Mouse (Mus musculus) midbrain, embryonic 16.5 days (tissue): ENCODE data around the gene 9530053A07Rik. TPM values are rescaled to one million over a fixed set of nuclear protein-coding genes. Genes with fewer than 3 reads are reported as not detected.

Source experiments
- ATAC-seq: fragments of 200-750 bp; cut with Nextera tagmentation; 2 replicates; pipeline ENCODE4 v1.8.0; 2017; ENCODE audit warnings: moderate TSS enrichment
- H3K27ac ChIP-seq: fragments of 300-500 bp; sonication (generic); 2 replicates; pipeline ENCODE4 v1.5.1; 2014; ENCODE audit warnings: mild to moderate bottlenecking, low read length, mixed read lengths
- H3K27me3 ChIP-seq: fragments of 300-500 bp; sonication (generic); 2 replicates; pipeline ENCODE4 v1.6.1; 2014; ENCODE audit warnings: low read depth, low read length, mixed read lengths; ENCODE audit not compliant: control insufficient read depth, insufficient read depth
- H3K36me3 ChIP-seq: fragments of 300-500 bp; sonication (generic); 2 replicates; pipeline ENCODE4 v1.6.1; 2014; ENCODE audit warnings: mild to moderate bottlenecking, low read length, moderate library complexity, mixed read lengths; ENCODE audit not compliant: control insufficient read depth, insufficient read depth
- H3K4me1 ChIP-seq: fragments of 300-500 bp; sonication (generic); 2 replicates; pipeline ENCODE4 v1.6.1; 2014; ENCODE audit warnings: mild to moderate bottlenecking, low read length, mixed read lengths; ENCODE audit not compliant: control insufficient read depth, insufficient read depth
- H3K4me2 ChIP-seq: fragments of 300-500 bp; sonication (generic); 2 replicates; pipeline ENCODE4 v1.6.1; 2014; ENCODE audit warnings: mild to moderate bottlenecking, low read length, mixed read lengths
- H3K4me3 ChIP-seq: fragments of 300-500 bp; sonication (generic); 2 replicates; pipeline ENCODE4 v1.5.1; 2014; ENCODE audit warnings: low read depth, mild to moderate bottlenecking, low read length, moderate library complexity, mixed read lengths
- H3K9ac ChIP-seq: fragments of 300-500 bp; sonication (generic); 2 replicates; pipeline ENCODE4 v1.6.1; 2014; ENCODE audit warnings: low read depth, low read length, mixed read lengths
- H3K9me3 ChIP-seq: fragments of 300-500 bp; sonication (generic); replicated peaks from 2 replicates; pipeline ENCODE4 v1.6.1; 2014; ENCODE audit warnings: mild to moderate bottlenecking, low read length, mixed read lengths; ENCODE audit not compliant: control insufficient read depth, poor library complexity, severe bottlenecking
- WGBS: fragments of 180-500 bp; shearing (Covaris S2); extraction: QIAGEN DNeasy Blood & Tissue Kit; methylation state at CpG from one replicate; pipeline ENCODE4 v1.1.7; 2014; 5-methylcytosine and 5-hydroxymethylcytosine counted together
- polyA plus RNA-seq: library from polyadenylated mRNA; unstranded; fragments of >200 nt; fragmentation: Nextera tagmentation; extraction: Ambion mirVana; gene quantifications from 2 replicates; pipeline ENCODE4 v1.2.1, GENCODE M21; 2015

Gene 9530053A07Rik
- polyA plus RNA-seq, 1 experiment from 2014 or later: 0.03 TPM

DNA sequence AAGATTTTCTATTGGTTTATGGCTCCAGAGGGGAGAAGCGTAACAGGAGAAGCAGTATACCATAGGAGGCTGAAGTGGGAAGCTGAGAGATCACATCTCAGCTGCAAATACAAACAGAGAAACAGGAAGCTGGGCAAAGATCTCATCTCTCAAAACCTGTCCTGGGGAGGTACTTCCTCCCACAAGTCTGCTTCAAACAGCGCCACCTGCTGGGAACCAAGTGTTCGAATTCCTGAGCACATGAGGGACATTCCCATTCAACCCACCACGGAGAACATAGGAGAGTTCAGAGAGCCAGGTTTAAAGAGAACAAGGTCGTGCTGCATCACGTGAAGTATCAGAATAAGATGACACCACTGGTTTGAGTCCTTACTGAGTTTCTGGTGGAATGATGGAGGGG is 36.1 kb downstream of the 9530053A07Rik start:
- H3K9me3 ChIP-seq: no peaks in the 10 kb centered on the region
- no peak overlapping the region for H3K27ac ChIP-seq
- no peak overlapping the region for H3K4me3 ChIP-seq
- no peaks in the 10 kb centered on the region for H3K36me3 ChIP-seq
- ATAC-seq: no peak
- peaks cover 12% of the 10 kb centered on the region for H3K4me1 ChIP-seq
- H3K27me3 ChIP-seq: no peaks in the 10 kb centered on the region
- H3K9ac ChIP-seq: no peak overlapping the region
- no peak overlapping the region for H3K4me2 ChIP-seq
- WGBS: 88% methylated on average over 6 of the region's 6 CpGs

- 10% methylated on average over 9 of the region's 9 CpGs for WGBS
- H3K4me3 ChIP-seq: peak overlapping the region; percentile 93
- H3K9me3 ChIP-seq: no peaks in the 10 kb centered on the region
- H3K4me1 ChIP-seq: peaks cover 26% of the 10 kb centered on the region
- peak overlapping the region; percentile 73 for H3K4me2 ChIP-seq
- peak overlapping the region; percentile 48 for H3K9ac ChIP-seq
- peak; percentile 43 for ATAC-seq
- no peaks in the 10 kb centered on the region for H3K27me3 ChIP-seq
- H3K36me3 ChIP-seq: no peaks in the 10 kb centered on the region
- H3K27ac ChIP-seq: peak overlapping the region; percentile 54; the same call in 1 of the 2 replicates
Observed at GRCm38 (mm10) chr7:28168320-28169115, 39.3 kb downstream of the 9530053A07Rik start.

- Histone ChIP-seq H3K9me3 (no peaks in the 10 kb centered on the region), H3K4me2 (peak within 1 kb of the TSS; percentile 73), H3K9ac (peak within 1 kb of the TSS; percentile 86), H3K36me3 (no peaks in the 10 kb centered on the region), H3K27me3 (no peaks in the 10 kb centered on the region), H3K4me3 (peak within 1 kb of the TSS; percentile 93), H3K27ac (peak within 1 kb of the TSS; percentile 80), H3K4me1 (peaks cover 26% of the 10 kb centered on the region)
- WGBS: under 1% methylated on average over 80 of the region's 80 CpGs
- peak; percentile 93 for ATAC-seq
Observed at GRCm38 (mm10) chr7:28169489-28170422, 40.5 kb downstream of the 9530053A07Rik start, which contains the start of gene Fbl. Fbl (plus strand) TSS chr7:28169710.

- H3K36me3 ChIP-seq: peaks cover 15% of the 10 kb centered on the region
- 95% methylated on average over 4 of the region's 4 CpGs for WGBS
- no peaks in the 10 kb centered on the region for H3K27me3 ChIP-seq
- peaks cover 15% of the 10 kb centered on the region for H3K4me1 ChIP-seq
- no peak for ATAC-seq
- H3K4me3 ChIP-seq: no peak overlapping the region
- no peak overlapping the region for H3K9ac ChIP-seq
- no peaks in the 10 kb centered on the region for H3K9me3 ChIP-seq
- H3K27ac ChIP-seq: no peak overlapping the region
- no peak overlapping the region for H3K4me2 ChIP-seq
Observed at GRCm38 (mm10) chr7:28175358-28175757, 46.1 kb downstream of the 9530053A07Rik start.

GRCm38 (mm10) chr7:28179228-28179627 is 50.0 kb downstream of the 9530053A07Rik start, which contains the start of gene Dyrk1b:
Dyrk1b (plus strand) TSS chr7:28179469.
- Histone ChIP-seq H3K9me3 (no peaks in the 10 kb centered on the region), H3K9ac (peak within 1 kb of the TSS; percentile 93), H3K27me3 (no peaks in the 10 kb centered on the region), H3K27ac (peak within 1 kb of the TSS; percentile 97), H3K36me3 (peaks cover 41% of the 10 kb centered on the region), H3K4me3 (peak within 1 kb of the TSS; percentile 94), H3K4me1 (peaks cover 11% of the 10 kb centered on the region), H3K4me2 (peak within 1 kb of the TSS; percentile 73)
- peak; percentile 92 for ATAC-seq
- under 1% methylated on average over 25 of the region's 25 CpGs for WGBS

DNA sequence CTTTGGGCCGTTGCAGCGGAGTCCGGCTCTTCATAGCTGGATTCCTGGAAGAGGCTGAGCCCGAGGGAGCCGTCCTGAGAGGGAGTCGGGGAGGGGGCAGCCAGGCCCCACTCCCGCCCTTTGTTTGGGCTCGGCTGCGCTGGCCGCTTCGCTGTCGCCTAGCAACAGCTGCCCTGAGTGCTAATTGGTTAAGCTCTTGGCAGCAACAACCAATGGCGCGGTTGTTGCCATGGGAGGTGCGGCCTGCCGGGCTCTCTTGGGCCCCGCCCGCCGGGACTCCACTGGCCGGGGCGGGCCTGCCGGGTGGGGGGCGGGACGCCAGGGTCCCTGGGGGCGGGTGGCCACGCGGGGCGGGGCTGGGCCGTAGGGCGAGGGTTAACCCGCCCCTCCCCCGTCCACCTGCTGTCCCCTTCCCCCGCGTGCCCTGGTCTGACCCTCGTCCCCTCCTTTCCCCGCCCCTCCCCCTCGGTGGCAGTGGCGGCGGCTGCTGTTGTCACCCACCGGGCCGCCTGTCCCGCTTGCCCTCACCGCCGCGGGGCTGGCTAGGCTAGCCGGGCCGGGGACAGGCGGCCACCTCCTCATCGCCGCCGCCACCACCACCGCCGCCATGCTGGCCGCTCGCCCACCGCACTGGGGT is 50.6 kb downstream of the 9530053A07Rik start:
- WGBS: under 1% methylated on average over 48 of the region's 56 CpGs
- Histone ChIP-seq H3K4me1 (peaks cover 11% of the 10 kb centered on the region), H3K27ac (peak overlapping the region; percentile 97), H3K4me2 (peak overlapping the region; percentile 73), H3K9ac (peak overlapping the region; percentile 93), H3K4me3 (peak overlapping the region; percentile 94), H3K36me3 (peaks cover 47% of the 10 kb centered on the region), H3K27me3 (no peaks in the 10 kb centered on the region), H3K9me3 (no peaks in the 10 kb centered on the region)
- peak; percentile 96 for ATAC-seq

DNA sequence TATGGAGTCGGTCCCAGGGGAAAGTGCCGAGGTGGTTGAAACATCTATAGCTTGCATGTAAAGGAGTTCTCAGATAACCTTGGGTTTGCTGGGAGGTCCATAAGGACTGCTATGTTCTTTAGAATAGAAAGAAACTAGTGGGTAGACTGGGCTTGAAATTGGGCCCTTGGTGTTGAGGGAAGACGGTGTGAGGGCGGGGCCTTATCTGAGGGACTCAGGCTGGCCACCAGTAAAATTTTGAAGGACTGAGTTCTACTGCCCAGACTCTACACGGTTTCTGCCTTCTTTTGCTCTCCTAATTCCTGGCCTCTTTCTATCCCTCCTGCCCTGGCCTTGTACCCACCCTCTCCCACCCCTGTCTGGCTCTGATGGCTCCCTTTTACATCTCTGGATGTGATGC is 51.6 kb downstream of the 9530053A07Rik start:
- Histone ChIP-seq H3K27me3 (no peaks in the 10 kb centered on the region), H3K4me3 (peak overlapping the region; percentile 94), H3K9me3 (no peaks in the 10 kb centered on the region), H3K27ac (no peak overlapping the region; the same call in 1 of the 2 replicates), H3K4me1 (peaks cover 11% of the 10 kb centered on the region), H3K9ac (peak overlapping the region; percentile 93), H3K4me2 (peak overlapping the region; percentile 73), H3K36me3 (peaks cover 49% of the 10 kb centered on the region)
- WGBS: 67% methylated on average over 5 of the region's 5 CpGs
- no peak for ATAC-seq

GRCm38 (mm10) chr7:28181376-28181775 is 52.1 kb downstream of the 9530053A07Rik start:
- no peak overlapping the region for H3K9ac ChIP-seq
- no peak for ATAC-seq
- whole genome bisulfite sequencing: 97% methylated on average over 12 of the region's 12 CpGs

More at GRCm38 (mm10) chr7:28181376-28181775, 52.1 kb downstream of the 9530053A07Rik start:
- Histone ChIP-seq H3K9me3 (no peaks in the 10 kb centered on the region), H3K27ac (no peak overlapping the region), H3K4me2 (peak overlapping the region; percentile 73; the same call in 1 of the 2 replicates), H3K4me3 (no peak overlapping the region), H3K4me1 (peaks cover 11% of the 10 kb centered on the region), H3K27me3 (no peaks in the 10 kb centered on the region), H3K36me3 (peaks cover 48% of the 10 kb centered on the region)
